Mouse (Mus musculus) right cerebral cortex, postnatal 25 days (tissue): ENCODE data around the gene Zfp503.

Experiments
- DNase-seq: peaks from one replicate; pipeline ENCODE4 v3.0.0; 2022

Zfp503 gene

DNA sequence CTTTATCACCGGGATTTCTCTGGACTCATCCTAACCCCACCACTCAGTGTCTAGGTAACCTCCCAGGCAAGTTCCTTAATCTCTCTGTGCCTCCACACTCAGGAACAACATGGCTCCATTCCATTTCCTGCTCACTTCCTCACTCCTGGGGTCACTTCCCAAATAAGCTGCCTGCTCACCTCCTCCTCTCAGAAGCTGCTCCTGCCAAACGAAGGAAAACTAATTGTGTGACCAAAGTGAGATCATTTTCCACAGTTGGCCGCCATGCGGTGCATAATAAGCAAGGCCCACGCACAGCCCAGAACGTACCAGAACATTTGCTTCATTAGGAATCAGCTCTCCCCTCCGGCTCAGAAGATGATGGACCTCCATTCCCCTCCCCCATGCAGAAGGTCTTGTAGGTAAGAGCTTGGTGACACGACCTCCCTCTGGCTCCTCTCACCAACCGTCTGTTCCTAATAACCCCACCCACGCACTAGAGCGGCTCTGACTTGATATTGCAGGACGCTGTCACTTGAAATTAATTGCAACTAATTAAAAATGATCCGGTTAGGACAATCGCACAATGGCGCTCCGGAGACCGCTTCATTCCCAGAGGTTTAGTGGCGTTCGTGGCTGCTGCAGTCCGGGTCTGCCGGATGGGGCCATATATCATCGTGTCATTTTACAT is 26.9 kb downstream of the Zfp503 start:
- DNase-seq: no peak

DNA sequence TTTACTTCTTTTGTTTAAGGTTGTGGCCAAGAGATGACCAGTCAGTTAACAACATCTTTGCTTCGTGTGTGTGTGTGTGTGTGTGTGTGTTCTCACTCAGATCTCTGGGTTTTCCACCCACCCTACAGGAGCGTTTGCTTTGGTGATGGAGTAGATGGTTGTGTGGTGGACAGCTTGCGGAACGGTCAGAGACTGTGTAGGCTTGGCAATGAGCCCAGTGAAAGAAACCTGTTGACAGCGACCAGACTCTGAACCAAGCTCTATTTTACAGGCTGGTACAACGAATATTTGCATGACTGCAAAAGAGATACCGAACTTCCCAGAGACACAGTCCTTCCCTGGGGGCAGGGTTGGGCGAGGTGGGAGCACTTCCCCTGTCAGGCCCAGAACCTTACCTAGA is 30.2 kb downstream of the Zfp503 start:
- DNase-seq: no peak

DNA sequence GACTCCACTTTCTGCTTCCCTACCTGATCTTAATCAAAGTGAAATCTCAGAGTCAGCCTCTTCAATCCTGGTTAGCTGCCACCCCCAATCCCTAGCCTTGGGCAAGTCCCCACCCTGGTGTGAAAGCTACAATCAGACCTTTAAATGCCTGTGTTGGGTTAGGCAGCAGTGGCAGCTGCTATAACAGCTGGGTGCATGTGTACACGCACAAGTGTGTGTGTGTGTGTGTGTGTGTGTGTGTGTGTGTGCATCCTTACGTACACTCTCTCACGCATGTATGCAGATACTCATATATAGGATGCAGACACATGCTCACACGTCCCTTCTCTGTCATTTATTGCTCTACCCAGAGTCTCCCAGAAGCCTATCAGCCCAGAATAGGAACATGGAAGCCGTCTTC is 30.8 kb downstream of the Zfp503 start:
- DNase-seq: no peak

DNA sequence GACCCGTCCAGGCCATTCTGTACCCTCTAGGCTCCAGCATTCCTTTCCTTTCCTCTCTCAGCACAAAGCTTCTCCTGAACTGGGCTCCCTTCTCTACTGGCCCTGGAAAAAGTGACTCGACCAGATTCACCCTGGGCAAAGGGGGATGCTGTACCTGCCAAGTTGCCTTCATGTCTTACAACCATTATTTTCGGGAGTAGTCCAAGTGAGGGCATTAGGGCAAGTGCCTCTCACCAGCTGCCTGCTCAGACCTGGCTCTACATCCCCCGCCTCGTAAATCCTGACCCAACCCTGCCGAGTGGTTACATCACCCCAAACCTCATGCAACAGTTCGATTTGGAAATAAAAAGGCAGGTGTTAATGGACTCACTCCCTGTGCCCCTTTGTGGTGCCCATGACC is 36.9 kb downstream of the Zfp503 start:
- no peak for DNase-seq

DNA sequence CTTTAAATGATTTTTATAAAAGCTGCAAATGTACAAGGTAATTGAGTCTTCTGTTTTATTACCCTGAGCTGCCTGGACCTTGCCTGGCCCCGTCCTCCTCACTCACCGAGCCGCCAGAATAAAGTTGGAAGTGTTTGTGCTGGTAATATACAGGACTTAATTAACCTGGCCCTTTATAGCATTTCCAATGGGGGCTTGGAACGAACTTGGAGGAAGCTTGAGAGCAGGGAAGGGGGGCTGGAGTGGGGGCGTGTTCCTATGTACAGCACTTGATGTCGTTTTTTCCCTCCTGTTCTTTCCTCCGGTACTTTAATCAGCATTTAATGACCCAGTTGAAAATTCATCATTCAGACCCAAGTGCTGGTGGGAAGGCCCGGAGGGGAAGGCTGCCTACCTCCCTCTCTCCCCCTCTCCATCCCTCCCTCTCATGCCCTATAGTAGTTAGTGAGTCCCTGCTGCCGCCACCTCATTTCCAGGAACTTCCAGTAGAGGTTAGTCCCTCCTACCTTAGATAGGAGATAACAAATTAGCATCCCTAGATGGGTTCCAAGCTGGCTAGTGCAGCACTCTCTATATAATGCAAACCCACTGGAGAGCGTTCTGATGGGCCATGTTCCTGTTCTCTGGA is 37.4 kb downstream of the Zfp503 start:
- DNase-seq: no peak

DNA sequence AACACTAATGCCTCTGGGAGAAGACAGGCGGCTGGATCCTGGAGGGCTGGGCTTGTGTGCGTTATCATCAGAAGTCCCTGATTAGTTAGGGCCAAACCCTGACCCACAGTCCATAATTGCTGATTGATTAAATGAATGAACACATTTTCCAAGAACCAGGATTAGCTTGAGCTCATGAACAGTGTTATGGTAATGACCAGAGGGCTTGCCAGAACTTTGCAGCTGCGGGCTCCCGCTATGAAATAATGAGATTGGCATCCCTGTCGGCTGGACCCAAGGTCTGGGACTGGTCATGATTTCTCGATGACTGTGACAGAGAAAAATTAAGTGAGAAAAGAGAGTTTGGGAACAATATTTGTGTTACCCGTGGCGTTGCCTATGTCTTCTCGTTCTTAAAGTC is 44.5 kb downstream of the Zfp503 start:
- DNase-seq: no peak

DNA sequence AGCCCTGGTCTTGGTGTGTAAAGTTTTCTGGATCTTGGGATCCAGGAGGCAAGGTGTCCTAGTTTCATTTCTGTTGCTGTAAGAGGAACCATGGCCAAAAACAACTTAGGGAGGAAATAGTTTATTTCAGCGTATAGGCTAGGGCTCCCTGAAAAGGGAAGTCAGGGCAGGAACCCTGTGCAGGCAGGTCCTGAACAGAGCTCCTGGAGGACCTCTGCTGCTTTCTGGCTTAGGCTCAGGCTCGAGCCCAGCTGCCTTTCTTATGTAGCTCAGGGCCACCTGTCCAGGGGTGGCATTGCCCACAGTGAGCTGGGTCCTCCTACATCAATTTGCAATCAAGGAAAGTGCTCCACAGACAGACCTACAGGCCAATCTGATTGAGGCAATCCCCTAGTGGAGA is 47.8 kb downstream of the Zfp503 start:
- DNase-seq: no peak

DNA sequence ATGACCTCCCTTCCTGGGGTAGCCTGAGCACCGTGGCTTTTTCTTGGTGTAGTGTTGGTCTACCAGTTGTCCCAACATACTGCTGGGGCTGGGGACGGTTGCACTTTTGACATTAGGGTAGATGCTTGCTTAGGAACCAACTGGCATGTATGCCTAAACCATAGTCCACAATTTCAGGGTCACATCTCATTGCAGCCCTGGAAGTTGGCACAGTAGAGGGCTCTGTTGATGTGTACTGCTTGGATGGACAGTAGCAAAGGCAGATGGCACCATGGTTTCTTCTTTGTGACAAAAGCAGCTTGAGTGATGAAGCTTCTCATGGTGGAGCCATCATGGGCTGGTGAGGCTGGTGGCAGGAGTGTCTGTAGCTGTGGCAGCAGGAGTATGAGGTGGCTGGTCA is 52.3 kb downstream of the Zfp503 start:
- no peak for DNase-seq

DNA sequence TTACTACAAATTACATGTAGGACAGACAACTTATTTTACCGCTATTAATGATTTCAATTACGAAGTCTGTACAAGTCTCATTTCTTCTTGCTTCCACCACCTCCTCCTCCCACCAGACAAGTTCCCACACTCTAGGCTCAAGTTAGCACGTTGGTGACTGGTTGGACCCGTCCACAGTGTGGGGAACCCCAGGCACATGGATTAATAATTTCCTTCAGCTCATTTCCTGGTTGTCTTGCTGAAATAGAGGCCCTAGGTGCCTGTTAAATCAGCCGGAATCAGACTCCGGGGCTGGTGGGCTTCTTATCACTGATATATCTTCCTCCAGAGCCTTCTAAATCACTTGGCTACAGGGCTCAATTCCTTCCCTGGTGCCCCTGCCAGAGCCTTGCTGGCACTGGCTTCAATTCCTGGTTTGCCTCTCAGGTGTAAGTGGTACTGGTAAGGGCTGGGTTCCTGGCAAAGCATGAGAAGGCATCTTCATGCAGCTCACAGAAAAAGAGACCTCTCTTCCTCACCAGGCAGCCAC is 53.2 kb downstream of the Zfp503 start:
- no peak for DNase-seq
